In the genomic region with DNA sequence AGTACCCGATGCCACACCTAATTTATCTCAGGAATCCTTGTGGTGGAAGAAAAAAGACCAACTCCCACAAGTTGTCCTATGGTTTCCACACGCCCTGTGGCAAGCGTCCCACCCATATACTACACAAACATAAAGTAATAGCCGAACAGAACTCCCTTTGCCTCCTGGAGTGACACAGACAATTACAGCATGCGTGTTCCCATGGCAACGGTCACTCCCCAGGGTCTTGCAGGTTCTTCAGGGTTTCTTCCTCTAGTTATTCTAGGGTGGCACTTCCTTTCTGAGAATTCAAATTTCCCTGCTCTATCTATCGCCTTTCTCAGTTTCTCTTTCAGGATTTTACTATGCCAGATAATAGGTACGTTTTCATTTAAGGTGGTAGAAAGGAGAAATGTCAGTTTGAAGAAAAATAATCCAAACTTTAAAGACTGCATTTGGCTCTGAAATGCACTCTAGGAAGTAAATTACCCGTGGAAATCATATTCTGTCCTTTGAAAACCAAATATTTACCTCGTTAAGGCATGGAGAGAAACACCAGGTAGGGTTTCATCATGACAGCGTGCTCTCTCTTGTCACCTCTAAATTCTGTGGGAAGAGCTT, we compare ENCODE assay signal across 13 mouse cellular contexts. TPM values are rescaled to one million over a fixed set of nuclear protein-coding genes. Genes with fewer than 3 reads are reported as not detected.
DNase-seq lines count a peak whose midpoint lies in the region; ATAC-seq and TF ChIP-seq lines count a peak whose summit lies in the region.
"Had no signal": no experiment of that assay in that cellular context is flagged by ENCODE, and none has a peak within 500 bp of the region (broad histone marks: within the 10 kb centered on the region; RNA-seq: fewer than 3 reads in every experiment).

No protein-coding gene starts in this region.

- no peak for TF ChIP-seq CTCF in forebrain, postnatal 0 days (IDR thresholded peaks at IDR 0.05; ENCODE audit: low read depth)
- no peak for TF ChIP-seq CTCF in brain, embryonic 14.5 days (IDR thresholded peaks at IDR 0.05; ENCODE audit: borderline replicate concordance, extremely low read depth, insufficient read depth, insufficient read length)

- no peak overlapping the region for H3K4me2 ChIP-seq in forebrain, postnatal 0 days (ENCODE audit: low read depth)
- H3K4me2 ChIP-seq: hindbrain, embryonic 13.5 days had no signal

- DNase-seq in forebrain, postnatal 0 days = peak; percentile 2
- DNase-seq in forebrain, embryonic 10.5 days (ENCODE audit: extremely low spot score, low spot score) = no peak
- DNase-seq in B cell, adult 2 months = peak; percentile 94 to 97
- peak; percentile 18 for DNase-seq in brain, embryonic 14.5 days (ENCODE audit: low read depth)
- DNase-seq in right cerebral cortex, postnatal 36 days (ENCODE audit: low spot score in 2 of 2) = no peak
- no peak for DNase-seq in right cerebral cortex, postnatal 25 days
- no peak for DNase-seq in cerebellum, adult 11-12 months
- DNase-seq: adrenal gland, postnatal 10 days; cerebellum, postnatal 14 days; layer of hippocampus, postnatal 36 days; right cerebral cortex, postnatal 14 days had no signal

- H3K4me1 ChIP-seq in forebrain, postnatal 0 days (ENCODE audit: insufficient read depth) = no peaks in the 10 kb centered on the region
- H3K4me1 ChIP-seq in forebrain, embryonic 10.5 days = peaks cover 3% of the 10 kb centered on the region; the same call in 1 of the 2 replicates
- H3K4me1 ChIP-seq: hindbrain, embryonic 13.5 days had no signal

- no peaks in the 10 kb centered on the region for H3K36me3 ChIP-seq in forebrain, postnatal 0 days (ENCODE audit: insufficient read depth)
- H3K36me3 ChIP-seq in forebrain, embryonic 10.5 days (replicated peaks) = no peaks in the 10 kb centered on the region
- H3K36me3 ChIP-seq: hindbrain, embryonic 13.5 days had no signal

- H3K27ac ChIP-seq in forebrain, postnatal 0 days (ENCODE audit: low read depth, low read length) = no peak overlapping the region
- no peak overlapping the region for H3K27ac ChIP-seq in forebrain, embryonic 10.5 days
- H3K27ac ChIP-seq: hindbrain, embryonic 13.5 days had no signal

- H3K9ac ChIP-seq in forebrain, postnatal 0 days = no peak overlapping the region
- H3K9ac ChIP-seq: hindbrain, embryonic 13.5 days had no signal

- H3K4me3 ChIP-seq in forebrain, postnatal 0 days (ENCODE audit: low read depth, low read length) = no peak overlapping the region
- no peak overlapping the region for H3K4me3 ChIP-seq in forebrain, embryonic 10.5 days
- H3K4me3 ChIP-seq: hindbrain, embryonic 13.5 days had no signal

- H3K27me3 ChIP-seq in forebrain, postnatal 0 days (ENCODE audit: insufficient read depth, low read length) = no peaks in the 10 kb centered on the region
- no peaks in the 10 kb centered on the region for H3K27me3 ChIP-seq in forebrain, embryonic 10.5 days (ENCODE audit: poor library complexity, severe bottlenecking)
- H3K27me3 ChIP-seq: hindbrain, embryonic 13.5 days had no signal

- WGBS in forebrain, postnatal 0 days = 60% methylated on average over 11 of the region's 11 CpGs
- WGBS in forebrain, embryonic 10.5 days = 71% methylated on average over 11 of the region's 11 CpGs

- H3K9me3 ChIP-seq in forebrain, postnatal 0 days (ENCODE audit: low read length) = peaks cover 1% of the 10 kb centered on the region; the same call in 1 of the 2 replicates
- H3K9me3 ChIP-seq in forebrain, embryonic 10.5 days = peaks cover 7% of the 10 kb centered on the region; the same call in 1 of the 2 replicates

- ATAC-seq in forebrain, postnatal 0 days = no peak
- ATAC-seq in neutrophil, adult 5-6 weeks (ENCODE audit: extremely low read depth, insufficient number of reproducible peaks, low FRiP score, poor library complexity, severe bottlenecking) = peak; percentile 78

- no peak for TF ChIP-seq POLR2A in brain, embryonic 14.5 days (IDR thresholded peaks at IDR 0.05; ENCODE audit: borderline replicate concordance, extremely low read depth, insufficient read depth, insufficient read length, poor library complexity, severe bottlenecking)

RNA-seq across cellular contexts. Expression of gene Plac8, which starts 25.9 kb away (rescaled TPM):
- total RNA-seq in forebrain, postnatal 0 days (2014; rRNA removed) = 0.38 and 3.5 TPM in 2 replicates
- 1.5 and 2.0 TPM in 2 replicates for polyA plus RNA-seq in forebrain, postnatal 0 days (2015; fragmentation: Nextera tagmentation; extraction: Ambion mirVana)
- polyA plus RNA-seq in forebrain, embryonic 10.5 days (2016; fragmentation: Nextera tagmentation; extraction: Ambion mirVana) = 2.5 and 2.9 TPM in 2 replicates
- polyA plus RNA-seq in brain, embryonic 14.5 days (2012; rRNA removed) = 1.6 and 2.3 TPM in 2 replicates
- total RNA-seq in neutrophil, adult 5-6 weeks (2017) = 276 and 287 TPM in 2 replicates
- total RNA-seq: layer of hippocampus, postnatal 36 days had no signal

Comparison
In these comparisons a context has a peak if more than half of its experiments do, and no peak if none do; other contexts are left out.
1. DNase-seq: peak in forebrain, postnatal 0 days (single experiment), B cell, adult 2 months (2 of 2) and brain, embryonic 14.5 days (single experiment); none in forebrain, embryonic 10.5 days (single experiment), right cerebral cortex, postnatal 36 days (0 of 2), right cerebral cortex, postnatal 25 days (single experiment) and cerebellum, adult 11-12 months (single experiment).